Mouse (Mus musculus): Measurements from ENCODE around the gene Lta.

DNA sequence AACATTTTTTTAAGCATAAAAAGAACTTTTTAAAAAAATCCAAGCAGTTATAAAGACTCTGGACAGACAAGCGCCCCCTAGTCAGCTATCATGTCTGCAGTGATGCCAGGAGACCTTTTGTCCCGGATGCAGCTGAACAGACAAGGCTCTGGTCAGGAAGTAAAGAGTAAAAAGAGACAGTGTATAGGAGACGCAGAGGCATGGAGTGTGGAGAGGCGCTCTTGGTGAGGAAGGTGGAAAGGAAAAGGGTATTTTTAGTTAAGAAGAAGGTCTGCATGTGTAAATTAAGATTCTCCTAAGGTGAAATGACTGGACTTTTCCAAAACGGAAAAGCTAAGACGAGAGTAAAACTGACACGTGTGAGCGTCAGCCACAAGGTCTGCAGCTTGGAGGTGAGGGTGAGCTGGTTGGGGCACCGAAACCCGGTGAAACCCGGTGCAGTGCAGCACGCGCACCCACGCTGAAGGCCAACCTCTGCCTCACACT is 21.5 kb upstream of the Lta start:
- TF ChIP-seq CTCF (IDR thresholded peaks at IDR 0.05; ENCODE audit: borderline replicate concordance, extremely low read depth, insufficient read depth, insufficient read length) (no peak), POLR2A (IDR thresholded peaks at IDR 0.05; ENCODE audit: borderline replicate concordance, extremely low read depth, insufficient read depth, insufficient read length, poor library complexity, severe bottlenecking) (no peak)

Data from brain, embryonic 14.5 days (tissue).